Mouse (Mus musculus) myocyte (in vitro differentiated cells): ENCODE measurements at regions not wholly inside any gene's neighbourhood (a gene's known extent, or its start where the extent isn't known, plus 50 kb on each side); places are given as distances from the start of the nearest gene placed in this dataset.

Experiments used
- CEBPB ChIP-seq: IDR thresholded peaks from 2 replicates; pipeline ENCODE4 v1.6.1; 2011; ENCODE audit warnings: mild to moderate bottlenecking, moderate library complexity; ENCODE audit not compliant: poor library complexity, insufficient read depth, severe bottlenecking
- MAX ChIP-seq: IDR thresholded peaks from one replicate; pipeline ENCODE4 v1.6.1; 2011; ENCODE audit warnings: low read depth, mild to moderate bottlenecking, control low read depth
- MYOG ChIP-seq, 3 experiments: IDR thresholded peaks; one replicate each; pipeline ENCODE4 v1.6.1; 2011; ENCODE audit warnings: control low read depth in 2 of 3, low read depth in 2 of 3, mild to moderate bottlenecking in 2 of 3; ENCODE audit not compliant: insufficient read length in 2 of 3, control insufficient read depth in 1 of 3, insufficient read depth in 1 of 3
- POLR2A ChIP-seq: IDR thresholded peaks from one replicate; pipeline ENCODE4 v1.6.1; 2011; ENCODE audit warnings: low read depth, mild to moderate bottlenecking, control low read depth, moderate library complexity; ENCODE audit not compliant: insufficient read length
- POLR2AphosphoS2 ChIP-seq: IDR thresholded peaks from one replicate; pipeline ENCODE4 v1.6.1; 2011; ENCODE audit warnings: low read depth, control low read depth; ENCODE audit not compliant: insufficient read length
- REST ChIP-seq: IDR thresholded peaks from one replicate; pipeline ENCODE4 v1.6.1; 2011; ENCODE audit warnings: mild to moderate bottlenecking, control low read depth, moderate library complexity; ENCODE audit not compliant: insufficient read depth, insufficient read length
- USF1 ChIP-seq: IDR thresholded peaks from one replicate; pipeline ENCODE4 v1.6.1; 2011; ENCODE audit warnings: low read depth, mild to moderate bottlenecking, control low read depth, moderate library complexity

GRCm38 (mm10) chr17:83158652-83159051, 56.4 kb upstream of the Pkdcc start:
- TF ChIP-seq MYOG (IDR thresholded peaks at IDR 0.05; ENCODE audit: control insufficient read depth in 1 of 3, insufficient read depth in 1 of 3, insufficient read length in 2 of 3, low read depth in 2 of 3) (no peak), POLR2A (no peak), POLR2AphosphoS2 (no peak), CEBPB (no peak), MAX (no peak), USF1 (no peak), REST (no peak)
